Comparison of ENCODE assay signal across 25 mouse cellular contexts in the genomic region with DNA sequence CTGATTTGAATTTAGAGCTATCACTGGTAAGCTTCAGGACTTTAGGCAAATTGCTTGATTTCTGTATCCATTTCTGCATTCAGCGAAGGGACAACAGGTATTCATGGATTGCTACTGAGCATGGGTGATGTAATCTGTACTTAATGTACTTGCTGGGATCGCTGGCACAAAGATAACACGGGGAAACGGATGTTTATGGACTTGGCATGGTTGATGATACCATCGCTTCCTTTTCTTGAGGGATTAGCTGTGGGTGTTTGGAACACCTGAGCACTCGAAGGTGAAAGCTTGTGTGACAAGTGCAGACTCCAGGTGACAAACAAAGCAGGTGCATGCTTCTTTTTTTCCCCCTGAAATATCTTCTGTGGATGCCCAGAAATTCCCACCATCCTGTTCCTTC. TPM values are rescaled to one million over a fixed set of nuclear protein-coding genes. Genes with fewer than 3 reads are reported as not detected.
A peak's percentile ranks its signal among the peaks of the same experiment; 100 is the strongest.
DNase-seq lines count a peak whose midpoint lies in the region; ATAC-seq lines count a peak whose summit lies in the region.
"Had no signal": no experiment of that assay in that cellular context is flagged by ENCODE, and none has a peak within 500 bp of the region (broad histone marks: within the 10 kb centered on the region; RNA-seq: fewer than 3 reads in every experiment).

No protein-coding gene starts in this region.

- H3K4me2 ChIP-seq in hindbrain, embryonic 14.5 days (replicated peaks), result no peak overlapping the region
- H3K4me2 ChIP-seq: embryonic facial prominence, embryonic 12.5 days; forebrain, embryonic 12.5 days had no signal

- DNase-seq in cerebellum, postnatal 14 days, result no peak
- DNase-seq in cerebellum, adult 11-12 months, result peak; percentile 56
- DNase-seq in cerebellum, postnatal 10 days, result no peak
- peak; percentile 58 for DNase-seq in brain, adult 2 months (ENCODE audit: low read depth, low spot score)
- DNase-seq in cerebellum, adult 9-11 months, result peak; percentile 57
- no peak for DNase-seq in hindbrain, embryonic 14.5 days (ENCODE audit: low spot score)
- no peak for DNase-seq in kidney, adult 9 months
- DNase-seq: adrenal gland, adult 8-10 months; adrenal gland, postnatal 14 days; adrenal gland, postnatal 36 days; B cell, adult 2 months; embryo, embryonic 11 days; gastrocnemius, adult 2 months had no signal

- H3K9ac ChIP-seq in hindbrain, embryonic 14.5 days, result no peak overlapping the region
- H3K9ac ChIP-seq: embryonic facial prominence, embryonic 12.5 days; forebrain, embryonic 12.5 days had no signal

- no peaks in the 10 kb centered on the region for H3K36me3 ChIP-seq in hindbrain, embryonic 14.5 days (replicated peaks; ENCODE audit: control insufficient read depth, insufficient read depth)
- H3K36me3 ChIP-seq: embryonic facial prominence, embryonic 10.5 days; embryonic facial prominence, embryonic 12.5 days; forebrain, embryonic 10.5 days; forebrain, embryonic 12.5 days; G1E had no signal

- WGBS in hindbrain, embryonic 14.5 days, result 82% methylated on average over 6 of the region's 6 CpGs

- ATAC-seq in cerebellum, adult (ENCODE audit: insufficient number of reproducible peaks, low FRiP score, low TSS enrichment), result peak; percentile 52; the same call in 1 of the 2 replicates
- no peak for ATAC-seq in hindbrain, embryonic 14.5 days (ENCODE audit: low FRiP score)
- ATAC-seq: activated CD4-positive, CD25-positive, alpha-beta regulatory T cell, adult 4 months; CD4-positive, CD25-positive, alpha-beta regulatory T cell, adult 4 months; forebrain, embryonic 14.5 days; forebrain, embryonic 16.5 days; Patski had no signal

- H3K27me3 ChIP-seq in hindbrain, embryonic 14.5 days (ENCODE audit: control insufficient read depth, insufficient read depth, low read length), result no peaks in the 10 kb centered on the region
- H3K27me3 ChIP-seq: CH12.LX; embryonic facial prominence, embryonic 12.5 days; forebrain, embryonic 12.5 days; Patski had no signal

- no peak overlapping the region for H3K27ac ChIP-seq in hindbrain, embryonic 14.5 days
- H3K27ac ChIP-seq: embryonic facial prominence, embryonic 10.5 days; embryonic facial prominence, embryonic 12.5 days; forebrain, embryonic 10.5 days; forebrain, embryonic 12.5 days; gastrocnemius, adult 2 months had no signal

- H3K4me1 ChIP-seq in hindbrain, embryonic 14.5 days (replicated peaks; ENCODE audit: control insufficient read depth, insufficient read depth, low read length), result no peaks in the 10 kb centered on the region
- H3K4me1 ChIP-seq: embryonic facial prominence, embryonic 10.5 days; embryonic facial prominence, embryonic 12.5 days; forebrain, embryonic 10.5 days; forebrain, embryonic 12.5 days had no signal

- H3K4me3 ChIP-seq in hindbrain, embryonic 14.5 days (replicated peaks; ENCODE audit: low read length), result no peak overlapping the region
- H3K4me3 ChIP-seq: embryonic facial prominence, embryonic 10.5 days; embryonic facial prominence, embryonic 12.5 days; forebrain, embryonic 10.5 days; forebrain, embryonic 12.5 days; gastrocnemius, adult 2 months had no signal

- H3K9me3 ChIP-seq in hindbrain, embryonic 14.5 days (ENCODE audit: control insufficient read depth, low read length), result 0 out of 2 replicates have a peak, but pooled peaks cover 3% of the 10 kb centered on the region
- H3K9me3 ChIP-seq: embryonic facial prominence, embryonic 12.5 days; forebrain, embryonic 10.5 days; forebrain, embryonic 12.5 days; G1E had no signal

RNA-seq across cellular contexts. Expression of a gene that starts 18.3 kb away (rescaled TPM):
- 120 and 152 TPM in 2 replicates for polyA plus RNA-seq in hindbrain, embryonic 14.5 days (2014; fragmentation: Nextera tagmentation; extraction: Ambion mirVana)
- polyA plus RNA-seq: activated CD4-positive, CD25-positive, alpha-beta regulatory T cell, adult 4 months; CD4-positive, CD25-positive, alpha-beta regulatory T cell, adult 4 months; G1E; Patski had no signal

RNA-seq across cellular contexts. Expression of a gene that starts 37.8 kb away (rescaled TPM):
- 0.50 and 0.52 TPM in 2 replicates for polyA plus RNA-seq in hindbrain, embryonic 14.5 days (2014; fragmentation: Nextera tagmentation; extraction: Ambion mirVana)
- polyA plus RNA-seq: CD4-positive, CD25-positive, alpha-beta regulatory T cell, adult 4 months; G1E; Patski had no signal

Comparison
In these comparisons a context has a peak if more than half of its experiments do, and no peak if none do; other contexts are left out.
1. DNase-seq: peak in cerebellum, adult 11-12 months (single experiment), brain, adult 2 months (single experiment) and cerebellum, adult 9-11 months (single experiment); none in cerebellum, postnatal 14 days (0 of 2), cerebellum, postnatal 10 days (0 of 2), hindbrain, embryonic 14.5 days (single experiment) and kidney, adult 9 months (single experiment).